Mouse (Mus musculus) CH12.LX (cell line): ENCODE measurements at regions not wholly inside any gene's neighbourhood (a gene's known extent, or its start where the extent isn't known, plus 50 kb on each side); places are given as distances from the start of the nearest gene placed in this dataset.

Experiments used
- DNase-seq: peaks from one replicate; pipeline ENCODE4 v3.0.0-alpha.2; 2013; ENCODE audit errors: extremely low read depth
- H3K27ac ChIP-seq: 2 replicates; pipeline ENCODE4 v1.5.1; 2012; ENCODE audit warnings: low read depth, mild to moderate bottlenecking, control low read depth, moderate library complexity; ENCODE audit not compliant: insufficient read depth
- H3K27me3 ChIP-seq: replicated peaks from 2 replicates; pipeline ENCODE3; 2012; ENCODE audit warnings: inconsistent platforms
- H3K36me3 ChIP-seq, 2 experiments: replicated peaks in 1 of 2; 2 replicates each; pipeline versions ENCODE3 to v1.6.1; 2012; ENCODE audit warnings: inconsistent platforms in 1 of 2, low read length in 1 of 2, mild to moderate bottlenecking in 1 of 2, mixed read lengths in 1 of 2, moderate library complexity in 1 of 2; ENCODE audit not compliant: control insufficient read depth in 1 of 2, insufficient read depth in 1 of 2
- H3K4me1 ChIP-seq, 2 experiments: 2 replicates each; pipeline ENCODE4 v1.6.1; 2012; ENCODE audit warnings: inconsistent platforms in 1 of 2, moderate library complexity in 1 of 2; ENCODE audit not compliant: insufficient read depth in 2 of 2, control insufficient read depth in 1 of 2
- H3K4me2 ChIP-seq: 2 replicates; pipeline ENCODE4 v1.6.1; 2012; ENCODE audit warnings: low read depth, mild to moderate bottlenecking, control low read depth; ENCODE audit not compliant: poor library complexity, insufficient read depth, severe bottlenecking
- H3K4me3 ChIP-seq, 3 experiments: fragments of 150-350 bp in 1 of 3; sonication (generic) in 1 of 3; replicated peaks in 1 of 3; 2 replicates each; pipeline versions ENCODE3 to v1.5.1; 2011 to 2012; ENCODE audit warnings: low read depth in 2 of 3, low read length in 2 of 3, mild to moderate bottlenecking in 2 of 3, moderate library complexity in 2 of 3, control low read depth in 1 of 3, improper control_type of control experiment in 1 of 3, inconsistent platforms in 1 of 3, mixed read lengths in 1 of 3; ENCODE audit not compliant: poor library complexity in 1 of 3
- H3K79me2 ChIP-seq: replicated peaks from 2 replicates; pipeline ENCODE4 v1.6.1; 2012; ENCODE audit warnings: mild to moderate bottlenecking, moderate library complexity; ENCODE audit not compliant: control insufficient read depth, poor library complexity, insufficient read depth, severe bottlenecking; ENCODE audit errors: extremely low read depth
- H3K9ac ChIP-seq: 2 replicates; pipeline ENCODE4 v1.6.1; 2012; ENCODE audit warnings: low read depth, mild to moderate bottlenecking, control low read depth, moderate library complexity; ENCODE audit not compliant: insufficient read depth
- H3K9me3 ChIP-seq: replicated peaks from 2 replicates; pipeline ENCODE3; 2012; ENCODE audit warnings: low read length, inconsistent platforms, mixed read lengths
- CTCF ChIP-seq, 2 experiments: IDR thresholded peaks in 1 of 2; conservative IDR thresholded peaks in 1 of 2; 2 replicates each; pipeline ENCODE4 v1.5.1; 2011 to 2012; ENCODE audit warnings: low read depth in 2 of 2, low read length in 2 of 2, improper control_type of control experiment in 1 of 2, inconsistent platforms in 1 of 2, mild to moderate bottlenecking in 1 of 2, moderate library complexity in 1 of 2
- ELF1 ChIP-seq: IDR thresholded peaks from 2 replicates; pipeline ENCODE4 v1.6.1; 2014; ENCODE audit warnings: low read depth, mild to moderate bottlenecking, inconsistent platforms, low read length, improper control_type of control experiment
- EP300 ChIP-seq: IDR thresholded peaks from 2 replicates; pipeline ENCODE4 v1.6.1; 2011; ENCODE audit warnings: low read length, improper control_type of control experiment
- ETS1 ChIP-seq: conservative IDR thresholded peaks from 2 replicates; pipeline ENCODE4 v1.6.1; 2012; ENCODE audit warnings: low read depth, mild to moderate bottlenecking, inconsistent platforms, low read length, improper control_type of control experiment, moderate library complexity
- GABPA ChIP-seq: IDR thresholded peaks from 2 replicates; pipeline ENCODE4 v1.6.1; 2012; ENCODE audit warnings: low read depth, low read length, improper control_type of control experiment, inconsistent platforms; ENCODE audit not compliant: insufficient replicate concordance
- IRF4 ChIP-seq: IDR thresholded peaks from 2 replicates; pipeline ENCODE4 v1.6.1; 2014; ENCODE audit warnings: low read depth, mild to moderate bottlenecking, inconsistent platforms, low read length, improper control_type of control experiment
- KAT2A ChIP-seq: IDR thresholded peaks from 2 replicates; pipeline ENCODE4 v1.6.1; 2012; ENCODE audit warnings: low read length, improper control_type of control experiment, inconsistent platforms; ENCODE audit not compliant: insufficient replicate concordance
- MAX ChIP-seq: IDR thresholded peaks from 2 replicates; pipeline ENCODE4 v1.6.1; 2011; ENCODE audit warnings: low read length, improper control_type of control experiment
- MAZ ChIP-seq: IDR thresholded peaks from 2 replicates; pipeline ENCODE4 v1.6.1; 2012; ENCODE audit warnings: low read depth, mild to moderate bottlenecking, inconsistent platforms, low read length, improper control_type of control experiment, moderate library complexity
- MXI1 ChIP-seq: IDR thresholded peaks from 2 replicates; pipeline ENCODE4 v1.6.1; 2011; ENCODE audit warnings: mild to moderate bottlenecking, low read depth, low read length, improper control_type of control experiment
- MYC ChIP-seq: IDR thresholded peaks from 2 replicates; pipeline ENCODE4 v1.6.1; 2011; ENCODE audit warnings: low read depth, mild to moderate bottlenecking, improper control_type of control experiment, low read length
- NELFE ChIP-seq: IDR thresholded peaks from 2 replicates; pipeline ENCODE4 v1.6.1; 2011; ENCODE audit warnings: low read depth, low read length, improper control_type of control experiment
- RAD21 ChIP-seq: IDR thresholded peaks from 2 replicates; pipeline ENCODE4 v1.6.1; 2011; ENCODE audit warnings: low read depth, mild to moderate bottlenecking, low read length, improper control_type of control experiment, moderate library complexity
- SMC3 ChIP-seq: IDR thresholded peaks from 2 replicates; pipeline ENCODE4 v1.6.1; 2011; ENCODE audit warnings: low read depth, low read length, improper control_type of control experiment
- TBP ChIP-seq: conservative IDR thresholded peaks from 2 replicates; pipeline ENCODE4 v1.6.1; 2011; ENCODE audit warnings: low read depth, low read length, improper control_type of control experiment
- TCF12 ChIP-seq: IDR thresholded peaks from 2 replicates; pipeline ENCODE4 v1.6.1; 2014; ENCODE audit warnings: low read depth, mild to moderate bottlenecking, inconsistent platforms, low read length, improper control_type of control experiment
- UBTF ChIP-seq: IDR thresholded peaks from 2 replicates; pipeline ENCODE4 v1.6.1; 2012; ENCODE audit warnings: low read depth, mild to moderate bottlenecking, inconsistent platforms, low read length, improper control_type of control experiment, moderate library complexity
- USF1 ChIP-seq: IDR thresholded peaks from 2 replicates; pipeline ENCODE4 v1.6.1; 2014; ENCODE audit warnings: low read depth, mild to moderate bottlenecking, inconsistent platforms, low read length, improper control_type of control experiment
- USF2 ChIP-seq: conservative IDR thresholded peaks from 2 replicates; pipeline ENCODE4 v1.6.1; 2011; ENCODE audit warnings: low read depth, low read length, improper control_type of control experiment
- ZC3H11A ChIP-seq: IDR thresholded peaks from 2 replicates; pipeline ENCODE4 v1.6.1; 2012; ENCODE audit warnings: low read depth, mild to moderate bottlenecking, inconsistent platforms, low read length, improper control_type of control experiment
- ZKSCAN1 ChIP-seq: IDR thresholded peaks from 2 replicates; pipeline ENCODE4 v1.6.1; 2012; ENCODE audit warnings: low read depth, inconsistent platforms, low read length, improper control_type of control experiment, borderline replicate concordance
- ZMIZ1 ChIP-seq: IDR thresholded peaks from 2 replicates; pipeline ENCODE4 v1.6.1; 2012; ENCODE audit warnings: low read depth, mild to moderate bottlenecking, inconsistent platforms, low read length, improper control_type of control experiment
- ZNF384 ChIP-seq: IDR thresholded peaks from 2 replicates; pipeline ENCODE4 v1.6.1; 2012; ENCODE audit warnings: low read depth, low read length, improper control_type of control experiment, inconsistent platforms
- dilution Hi-C: fragments of 300-500 bp; cut with MboI; formaldehyde crosslinking; loops from 2 replicates; pipeline ENCODE4 v1.14.3; 2020; ENCODE audit warnings: low sequenced_read_pairs; ENCODE audit not compliant: extremely low pct_unique_long_range_greater_than_20kb, extremely low pct_ligation_motif_present
- in situ Hi-C: fragments of 300-500 bp; cut with MboI; formaldehyde crosslinking; loops from 3 replicates; pipeline ENCODE4 v1.14.3; 2019; ENCODE audit warnings: low sequenced_read_pairs, low pct_ligation_motif_present, low pct_unique_long_range_greater_than_20kb, mixed read lengths

DNA sequence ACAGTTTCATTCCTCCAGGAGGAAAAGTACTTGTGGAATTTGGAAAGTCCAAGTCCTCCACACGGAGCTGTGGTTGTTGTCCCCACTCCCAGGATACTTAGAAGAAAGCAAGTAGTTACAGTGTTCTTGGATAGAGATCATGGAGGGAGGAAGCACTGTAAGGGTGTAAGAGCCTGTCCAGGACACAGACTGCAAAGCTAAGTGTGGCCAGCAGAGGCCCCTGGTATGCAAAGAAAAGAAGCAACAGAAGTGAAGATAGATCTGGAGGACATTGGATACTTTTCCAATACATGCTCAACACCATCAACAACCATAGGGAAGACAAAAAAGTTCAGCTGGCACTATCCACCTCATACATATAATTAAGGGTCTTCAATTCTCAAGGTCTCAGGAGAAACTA lies 197.4 kb downstream of the Meis1 start:
- dilution Hi-C loops (no loop called here), in situ Hi-C loops (loop anchor here (5.0 to 25.0 kb wide), 4 partner anchors 203 to 941 kb away; no protein-coding TSS in a partner anchor)
- peak; percentile 54 for DNase-seq

DNA sequence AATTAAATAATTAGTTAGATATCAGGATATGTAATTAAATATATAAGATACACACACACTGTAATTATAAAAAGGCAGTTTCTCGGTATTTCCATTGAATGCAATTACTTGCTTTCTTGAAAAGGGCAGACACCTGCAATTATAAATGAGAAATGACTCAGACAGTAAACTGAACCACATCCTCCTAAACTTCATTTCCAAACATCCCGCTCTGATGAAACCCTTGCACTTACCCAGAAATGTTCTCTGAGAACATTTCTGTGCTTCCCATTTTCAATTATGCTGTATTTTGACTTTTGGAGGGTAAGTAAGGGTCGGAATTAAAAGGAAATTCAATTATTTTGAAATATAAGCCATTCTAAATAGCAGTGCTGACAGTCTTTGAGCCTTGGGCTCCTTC lies 204.7 kb downstream of the Meis1 start:
- no peak for DNase-seq
- no peak overlapping the region for H3K27ac ChIP-seq
- TF ChIP-seq UBTF, result no peak
- no peak for TF ChIP-seq NELFE
- TF ChIP-seq, all 38 proteins: peak for 0
- no peaks in the 10 kb centered on the region for H3K36me3 ChIP-seq
- dilution Hi-C loops, result no loop called here
- no peak overlapping the region for H3K4me2 ChIP-seq
- H3K9me3 ChIP-seq, result no peaks in the 10 kb centered on the region
- in situ Hi-C loops, result loop anchor here (25.0 kb wide), 1 partner anchor 948 kb away; no protein-coding TSS in a partner anchor
- peaks cover 0 to 4% of the 10 kb centered on the region in 2 experiments; a peak in 2 of 4 replicates for H3K4me1 ChIP-seq
- no peak overlapping the region for H3K4me3 ChIP-seq
- no peaks in the 10 kb centered on the region for H3K27me3 ChIP-seq
- H3K9ac ChIP-seq, result no peak overlapping the region
- H3K79me2 ChIP-seq, result no peaks in the 10 kb centered on the region

More for the DNA sequence above, 197.4 kb downstream of the Meis1 start:
- Histone ChIP-seq H3K79me2 (no peaks in the 10 kb centered on the region), H3K9ac (no peak overlapping the region), H3K36me3 (no peaks in the 10 kb centered on the region), H3K27ac (no peak overlapping the region), H3K4me3 (no peak overlapping the region), H3K4me1 (peaks cover 0 to 4% of the 10 kb centered on the region in 2 experiments; a peak in 2 of 4 replicates), H3K4me2 (no peak overlapping the region), H3K9me3 (no peaks in the 10 kb centered on the region), H3K27me3 (no peaks in the 10 kb centered on the region)
- TF ChIP-seq NELFE (peak; percentile 32; the same call in 1 of the 2 replicates), SMC3 (peak; percentile 94), RAD21 (peak; percentile 93), CTCF (conservative IDR thresholded peaks at IDR 0.05 in 1 of 2, IDR thresholded peaks at IDR 0.05 in 1 of 2; ENCODE audit: low read depth in 2 of 2, low read length in 2 of 2) (peak; percentile 52 to 93; a peak in 3 of 4 replicates), ZC3H11A (peak; percentile 83), ETS1 (no peak), ZMIZ1 (no peak)

DNA sequence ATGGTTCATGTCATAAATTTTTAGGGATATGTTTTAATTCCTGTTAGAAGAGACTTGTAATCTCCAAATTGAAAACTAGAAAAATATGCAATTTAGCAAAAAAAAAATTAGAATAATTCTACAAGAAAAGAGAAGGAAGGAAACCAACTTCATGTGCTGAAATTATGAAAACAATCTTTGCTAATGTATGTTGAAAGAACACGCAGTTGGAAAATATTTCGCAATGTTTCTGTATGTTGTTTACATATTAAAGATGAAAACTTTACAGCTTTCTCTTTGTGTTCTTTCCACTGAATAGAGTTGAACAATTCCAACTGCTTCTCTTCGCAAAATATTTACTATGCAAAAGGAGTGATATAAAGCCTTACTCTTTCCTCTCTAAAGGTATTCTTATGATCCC lies 251.3 kb downstream of the Meis1 start:
- Histone ChIP-seq H3K4me2 (no peak overlapping the region), H3K79me2 (no peaks in the 10 kb centered on the region)
- no peak for TF ChIP-seq TBP
- TF ChIP-seq ELF1, result no peak
- TF ChIP-seq IRF4, result no peak
- no peak for TF ChIP-seq MXI1
- no peak for TF ChIP-seq MYC
- no peak for TF ChIP-seq MAX
- TF ChIP-seq TCF12, result no peak
- TF ChIP-seq ZNF384, result no peak
- no peak for TF ChIP-seq USF1
- TF ChIP-seq KAT2A, result no peak
- no peak for TF ChIP-seq EP300
- TF ChIP-seq ZMIZ1, result no peak
- TF ChIP-seq USF2, result no peak
- no peak for TF ChIP-seq ZKSCAN1
- TF ChIP-seq MAZ, result no peak
- TF ChIP-seq RAD21, result no peak
- TF ChIP-seq GABPA, result no peak
- TF ChIP-seq, all 38 proteins: peak for 0
- no peak overlapping the region for H3K9ac ChIP-seq
- H3K36me3 ChIP-seq, result no peaks in the 10 kb centered on the region
- H3K4me3 ChIP-seq, result no peak overlapping the region
- no peaks in the 10 kb centered on the region for H3K9me3 ChIP-seq
- no peak for DNase-seq
- no peak overlapping the region for H3K27ac ChIP-seq
- peaks cover 0 to 2% of the 10 kb centered on the region in 2 experiments; a peak in 1 of 4 replicates for H3K4me1 ChIP-seq
- H3K27me3 ChIP-seq, result no peaks in the 10 kb centered on the region
- dilution Hi-C loops, result no loop called here
- in situ Hi-C loops, result no loop called here
